Mouse (Mus musculus) liver, postnatal 0 days (tissue): ENCODE data around the gene Bcl7c.
"Not testable (repeated sequence)": the region's sequence is repeated elsewhere in the genome, so short reads cannot be mapped to it uniquely, and the experiment has no call there.

ENCODE experiments used
- CTCF ChIP-seq: sonication (generic); IDR thresholded peaks from 2 replicates; pipeline ENCODE4 v1.5.1; 2016; ENCODE audit warnings: antibody characterized with exemption, low read depth
- EP300 ChIP-seq: IDR thresholded peaks from 2 replicates; pipeline ENCODE4 v1.6.1; 2016; ENCODE audit warnings: antibody characterized with exemption, low read depth, mild to moderate bottlenecking

DNA sequence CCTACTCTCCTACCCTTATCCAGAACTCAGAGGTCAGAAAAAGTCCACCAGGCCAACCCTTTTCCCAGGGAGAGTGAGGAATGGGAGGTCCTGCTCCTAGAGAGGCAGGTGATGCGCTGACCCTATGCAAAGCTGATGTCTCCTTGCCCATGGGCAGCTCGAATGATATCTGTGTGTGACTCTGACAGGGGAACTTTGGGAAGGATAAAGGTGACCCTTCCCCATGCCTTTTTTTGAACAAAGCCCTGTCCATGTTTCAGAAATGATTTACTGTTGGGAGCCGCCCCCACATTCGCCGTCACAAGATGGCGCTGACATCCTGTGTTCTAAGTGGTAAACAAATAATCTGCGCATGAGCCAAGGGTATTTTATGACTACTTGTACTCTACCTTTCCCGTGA, 90.3 kb downstream of the Bcl7c start:
- not testable (repeated sequence) for TF ChIP-seq CTCF, EP300
